Mouse (Mus musculus) hindbrain, embryonic 13.5 days (tissue): ENCODE data around the gene Gm10406. TPM values are rescaled to one million over a fixed set of nuclear protein-coding genes. Genes with fewer than 3 reads are reported as not detected.
"Not testable (repeated sequence)": the region's sequence is repeated elsewhere in the genome, so short reads cannot be mapped to it uniquely, and the experiment has no call there.

Source experiments
- ATAC-seq: fragments of 200-750 bp; cut with Nextera tagmentation; 2 replicates; pipeline ENCODE4 v1.8.0; 2017; ENCODE audit warnings: moderate TSS enrichment; ENCODE audit not compliant: low FRiP score
- H3K27ac ChIP-seq: fragments of 300-500 bp; sonication (generic); 2 replicates; pipeline ENCODE4 v1.5.1; 2015; ENCODE audit warnings: inconsistent platforms, mild to moderate bottlenecking, moderate library complexity
- H3K27me3 ChIP-seq: fragments of 300-500 bp; sonication (generic); 2 replicates; pipeline ENCODE4 v1.6.1; 2015; ENCODE audit warnings: mild to moderate bottlenecking, inconsistent platforms
- H3K36me3 ChIP-seq: fragments of 300-500 bp; sonication (generic); 2 replicates; pipeline ENCODE4 v1.6.1; 2015; ENCODE audit warnings: mild to moderate bottlenecking, inconsistent platforms
- H3K4me1 ChIP-seq: fragments of 300-500 bp; sonication (generic); replicated peaks from 2 replicates; pipeline ENCODE4 v1.6.1; 2015; ENCODE audit warnings: inconsistent platforms
- H3K4me2 ChIP-seq: fragments of 300-500 bp; sonication (generic); 2 replicates; pipeline ENCODE4 v1.6.1; 2015; ENCODE audit warnings: inconsistent platforms, mild to moderate bottlenecking, moderate library complexity
- H3K4me3 ChIP-seq: fragments of 300-500 bp; sonication (generic); 2 replicates; pipeline ENCODE4 v1.5.1; 2015; ENCODE audit warnings: mild to moderate bottlenecking, inconsistent platforms
- H3K9ac ChIP-seq: fragments of 300-500 bp; sonication (generic); 2 replicates; pipeline ENCODE4 v1.6.1; 2015; ENCODE audit warnings: mild to moderate bottlenecking, inconsistent platforms
- H3K9me3 ChIP-seq: fragments of 300-500 bp; sonication (generic); 2 replicates; pipeline ENCODE4 v1.6.1; 2016; ENCODE audit warnings: inconsistent platforms
- WGBS: fragments of 180-500 bp; shearing (Covaris S2); methylation state at CpG from one replicate; pipeline ENCODE4 v1.1.7; 2015; 5-methylcytosine and 5-hydroxymethylcytosine counted together
- polyA plus RNA-seq: library from polyadenylated mRNA; unstranded; fragments of >200 nt; fragmentation: Nextera tagmentation; extraction: Ambion mirVana; gene quantifications from 2 replicates; pipeline ENCODE4 v1.2.1, GENCODE M21; 2015

Gene Gm10406
- 3.9 and 5.3 TPM in 2 replicates for polyA plus RNA-seq

GRCm38 (mm10) chr14:7026781-7027749 lies at the start of gene Gm10406:
Gm10406 (minus strand) TSS chr14:7027449.
- H3K9ac ChIP-seq = peak within 1 kb of the TSS; percentile 73
- not testable (repeated sequence) for H3K36me3 ChIP-seq, ATAC-seq, H3K4me1 ChIP-seq, H3K9me3 ChIP-seq, H3K27me3 ChIP-seq
- H3K4me3 ChIP-seq = peak within 1 kb of the TSS; percentile 48
- peak within 1 kb of the TSS; percentile 67 for H3K4me2 ChIP-seq
- 2% methylated on average over 38 of the region's 70 CpGs for whole genome bisulfite sequencing
- H3K27ac ChIP-seq = peak within 1 kb of the TSS; percentile 79

- not testable (repeated sequence) for ATAC-seq, H3K27me3 ChIP-seq, H3K9me3 ChIP-seq, H3K4me2 ChIP-seq, H3K36me3 ChIP-seq, H3K27ac ChIP-seq, H3K4me1 ChIP-seq, H3K9ac ChIP-seq, H3K4me3 ChIP-seq
- no CpG with 5 or more reads among the region's 2 CpGs for WGBS
These were observed 17.6 kb upstream of the Gm10406 start, which contains the start of gene Gm3685 for GRCm38 (mm10) chr14:7044870-7045269. Gm3685 (minus strand) TSS chr14:7044970.

GRCm38 (mm10) chr14:7026274-7026673 lies 975 bp downstream of the Gm10406 start:
- not testable (repeated sequence) for ATAC-seq, H3K9me3 ChIP-seq, H3K4me1 ChIP-seq, H3K36me3 ChIP-seq, H3K27me3 ChIP-seq, H3K9ac ChIP-seq, H3K27ac ChIP-seq
- Histone ChIP-seq H3K4me2 (peak overlapping the region; percentile 67), H3K4me3 (peak overlapping the region; percentile 48)
- WGBS = 8% methylated on average over 9 of the region's 9 CpGs

GRCm38 (mm10) chr14:6973718-6974117 lies 53.5 kb downstream of the Gm10406 start, which contains the start of gene Gm6356:
Gm6356 (minus strand) TSS chr14:6973818.
- not testable (repeated sequence) for H3K4me2 ChIP-seq, H3K9me3 ChIP-seq, H3K9ac ChIP-seq, H3K27ac ChIP-seq, ATAC-seq, H3K27me3 ChIP-seq, H3K36me3 ChIP-seq, H3K4me3 ChIP-seq, H3K4me1 ChIP-seq
- 41% methylated on average over 1 of the region's 2 CpGs for WGBS

Other genes starting within 250 kb of the Gm10406 start
- gene Gm3642, start 187.1 kb downstream of the Gm10406 start, polyA plus RNA-seq = not detected in 2 replicates
- gene Gm3667, start 137.5 kb downstream of the Gm10406 start, polyA plus RNA-seq = 7.3 and 9.3 TPM in 2 replicates
- gene Gm6356, start 53.6 kb downstream of the Gm10406 start, polyA plus RNA-seq = not detected in 2 replicates
- gene Gm3685, start 17.5 kb upstream of the Gm10406 start, polyA plus RNA-seq = not detected in 2 replicates
- gene Gm3696, start 73.2 kb upstream of the Gm10406 start, polyA plus RNA-seq = 6.3 and 7.1 TPM in 2 replicates
- not detected in 2 replicates for gene Gm6676, start 98.0 kb upstream of the Gm10406 start, polyA plus RNA-seq
- 10.1 and 10.2 TPM in 2 replicates for gene Gm3512, start 147.1 kb upstream of the Gm10406 start, polyA plus RNA-seq
- not detected in 2 replicates for gene Gm16434, start 167.1 kb upstream of the Gm10406 start, polyA plus RNA-seq
- gene Gm3727, start 237.3 kb upstream of the Gm10406 start, polyA plus RNA-seq = not detected in 2 replicates